Mouse (Mus musculus) Muller cell, postnatal 12 days (primary cell): Measurements from ENCODE around the gene Krt39.

Experiments
- DNase-seq: peaks from one replicate; pipeline ENCODE4 v3.0.0-alpha.2; 2015; ENCODE audit errors: inconsistent ontology term

Gene Krt39

DNA sequence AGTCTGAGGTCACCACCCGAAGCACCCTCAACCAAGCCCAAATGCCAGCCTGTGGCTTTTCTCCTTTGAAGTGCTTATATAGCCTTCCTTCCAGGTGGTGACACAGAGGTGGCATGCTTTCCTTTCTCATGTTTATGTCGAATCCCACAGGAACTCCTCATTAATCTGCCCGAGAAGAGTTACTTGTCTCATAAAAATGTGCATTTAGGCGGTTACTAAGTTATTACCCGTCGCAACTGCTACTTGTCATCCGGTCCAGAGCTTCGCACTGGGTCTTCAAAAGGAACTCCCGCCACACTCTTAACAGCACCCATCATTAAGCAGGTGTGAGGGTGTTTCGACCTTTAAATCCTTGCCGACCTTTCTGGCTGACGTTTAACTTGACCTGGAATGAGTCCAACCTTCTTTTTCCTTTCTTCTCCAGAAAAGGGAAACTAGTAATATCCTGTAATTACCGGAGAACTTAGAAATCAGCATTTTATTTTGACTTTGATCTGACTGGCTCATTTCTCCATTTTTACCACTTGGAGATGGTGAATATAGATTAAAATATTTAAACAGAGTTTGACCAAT, at the start of gene Krt39:
Gene Krt39 (minus strand): TSS at position 51 of the 573 bp plus-strand sequence.
- no peak for DNase-seq

GRCm38 (mm10) chr11:99566530-99566929, 45.4 kb upstream of the Krt39 start, which contains the start of gene Krtap3-1:
TSS of gene Krtap3-1 (minus strand) at chr11:99566630.
- no peak for DNase-seq

DNA sequence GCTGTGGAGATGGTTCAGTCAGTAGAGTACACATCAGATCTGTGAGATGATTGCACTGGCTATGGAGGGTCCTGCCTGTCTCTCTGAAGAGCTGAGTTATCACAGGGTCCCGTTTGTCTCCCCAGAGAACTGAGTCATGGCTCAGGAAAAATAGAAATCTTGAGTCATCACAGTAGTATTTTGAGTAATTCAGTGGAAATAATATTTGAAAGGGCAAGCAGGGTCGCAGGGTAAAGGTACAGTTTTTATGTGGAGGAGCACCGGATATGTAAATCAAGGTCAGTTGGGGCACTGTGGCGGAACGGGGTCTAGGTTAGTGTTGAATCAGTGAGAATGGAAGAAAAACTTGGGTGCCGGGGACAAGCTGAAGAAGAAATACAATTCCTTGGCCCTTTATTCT, 41.4 kb upstream of the Krt39 start:
- DNase-seq, result no peak

DNA sequence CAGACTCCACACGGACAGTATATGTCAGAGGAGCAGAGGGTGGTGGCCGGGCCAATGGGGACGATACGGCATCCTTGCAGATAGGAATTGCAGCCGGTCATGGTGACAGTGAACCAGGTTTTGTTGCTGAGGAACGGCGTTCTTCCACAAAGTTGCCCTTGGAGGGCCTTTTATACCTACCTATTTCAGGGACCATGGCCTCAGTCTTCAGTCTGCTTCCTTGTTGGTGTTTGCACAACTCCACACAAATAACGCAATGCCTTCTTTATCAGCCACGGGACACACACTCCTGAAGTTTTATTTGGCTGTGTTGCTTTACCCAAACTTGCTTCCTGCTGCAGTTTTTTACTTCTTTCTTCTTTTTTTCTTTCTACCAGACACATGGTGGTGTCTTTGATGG, 38.2 kb upstream of the Krt39 start, which contains the start of gene Gm11939:
Gene Gm11939 (minus strand): TSS at position 101 of the 400 bp plus-strand sequence.
- DNase-seq, result no peak

GRCm38 (mm10) chr11:99557976-99558745, 37.0 kb upstream of the Krt39 start:
- DNase-seq, result peak; percentile 39

DNA sequence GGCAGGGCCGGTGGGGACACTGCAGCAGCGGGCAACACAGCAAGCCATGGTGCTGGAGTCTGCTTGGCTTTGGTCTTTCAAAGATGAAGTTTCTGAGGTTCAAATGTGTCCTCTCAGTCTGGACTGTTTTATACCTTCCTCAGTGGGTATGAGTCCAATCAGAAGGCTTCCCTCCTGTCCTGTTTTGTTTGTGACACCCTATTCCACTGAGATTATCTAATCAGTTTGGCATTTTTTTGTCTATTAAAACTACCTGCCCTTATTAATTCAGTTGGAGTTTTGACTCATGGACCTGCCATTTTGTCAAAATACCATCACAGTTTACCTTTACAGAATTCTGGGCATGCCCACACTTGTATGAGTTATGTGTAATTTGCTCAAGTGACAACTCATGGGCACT, 35.6 kb upstream of the Krt39 start, which contains the start of gene Krtap3-2:
Gene Krtap3-2 (minus strand): TSS at position 101 of the 400 bp plus-strand sequence.
- DNase-seq, result no peak

DNA sequence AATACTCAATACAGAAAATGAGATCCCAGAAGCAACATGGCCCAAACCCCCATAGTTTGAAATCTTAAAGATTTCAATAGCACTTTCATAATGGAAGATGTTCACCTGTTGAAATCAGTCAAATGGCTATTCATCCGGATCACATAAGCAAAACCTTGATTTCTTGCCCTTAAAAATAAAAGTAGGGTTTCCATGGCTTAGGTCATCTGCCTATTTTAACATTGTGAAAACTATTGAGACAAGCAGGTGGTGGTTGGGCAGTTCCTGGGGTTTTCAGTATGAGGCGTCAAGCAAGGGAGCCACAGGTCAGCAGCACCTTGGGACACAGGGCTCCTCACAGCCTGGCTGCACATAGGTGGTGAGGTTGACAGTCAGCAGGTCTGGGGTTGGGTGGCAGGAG, 35.1 kb upstream of the Krt39 start:
- DNase-seq, result no peak

DNA sequence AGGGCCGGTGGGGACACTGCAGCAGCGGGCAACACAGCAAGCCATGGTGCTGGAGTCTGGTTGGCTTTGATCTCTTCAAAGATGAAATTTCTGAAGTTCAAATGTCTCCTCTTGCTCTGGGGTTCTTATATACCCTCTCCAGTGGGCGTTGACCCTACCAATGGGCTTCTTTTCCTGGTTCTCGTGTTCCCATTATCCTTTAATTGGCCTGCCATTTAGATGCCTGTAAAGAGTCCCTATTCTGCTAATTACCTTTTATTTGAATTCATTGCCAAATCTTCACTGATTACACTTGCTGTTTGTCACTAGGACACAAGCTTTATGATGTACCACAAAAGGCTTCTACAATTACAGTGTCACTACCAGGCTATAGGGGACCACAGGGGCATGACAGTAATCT, 29.6 kb upstream of the Krt39 start, which contains the start of gene Krtap3-3:
Gene Krtap3-3 (minus strand): TSS at position 101 of the 400 bp plus-strand sequence.
- no peak for DNase-seq

DNA sequence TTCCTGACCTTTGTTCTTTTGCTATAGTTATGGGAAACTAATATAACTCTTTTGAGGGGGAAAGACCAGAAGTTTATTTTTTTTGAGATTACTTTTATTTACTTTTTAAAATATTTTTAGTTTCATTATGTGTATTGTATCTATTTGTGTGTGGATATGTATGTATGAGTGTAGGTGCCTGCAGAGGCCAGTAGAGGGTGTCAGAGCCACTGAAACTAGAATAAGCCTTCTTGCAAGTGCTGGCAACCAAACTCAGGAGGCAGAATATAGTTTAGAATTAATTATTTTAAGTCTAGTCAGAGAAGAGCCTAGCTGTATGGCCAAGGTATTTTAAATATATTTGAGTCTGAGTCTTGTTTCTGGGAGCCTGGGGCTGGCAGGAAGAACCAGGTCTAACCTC, 26.8 kb upstream of the Krt39 start:
- no peak for DNase-seq

DNA sequence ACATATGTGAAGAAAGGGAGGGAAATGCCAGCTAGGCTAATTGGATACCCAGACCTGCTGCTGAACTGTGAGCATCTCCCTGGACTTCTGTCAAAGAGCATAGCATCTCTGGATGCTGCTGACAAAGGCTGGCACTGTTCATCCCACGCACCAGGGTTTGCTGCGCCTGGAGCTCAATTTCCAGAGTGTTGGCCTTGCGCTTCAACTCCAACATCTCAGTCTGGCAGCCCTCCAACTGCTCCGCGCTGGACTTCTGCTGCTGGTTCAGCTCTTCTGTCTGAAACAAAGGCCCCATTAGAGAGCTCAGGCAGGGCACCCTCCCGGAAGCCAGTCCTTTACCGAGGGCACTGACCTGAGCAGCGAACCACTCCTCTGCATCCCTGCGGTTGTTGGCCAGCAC, 18.6 kb upstream of the Krt39 start:
- DNase-seq, result peak; percentile 96

- DNase-seq, result no peak
These were observed 7.0 kb downstream of the Krt39 start for GRCm38 (mm10) chr11:99514098-99514497.

DNA sequence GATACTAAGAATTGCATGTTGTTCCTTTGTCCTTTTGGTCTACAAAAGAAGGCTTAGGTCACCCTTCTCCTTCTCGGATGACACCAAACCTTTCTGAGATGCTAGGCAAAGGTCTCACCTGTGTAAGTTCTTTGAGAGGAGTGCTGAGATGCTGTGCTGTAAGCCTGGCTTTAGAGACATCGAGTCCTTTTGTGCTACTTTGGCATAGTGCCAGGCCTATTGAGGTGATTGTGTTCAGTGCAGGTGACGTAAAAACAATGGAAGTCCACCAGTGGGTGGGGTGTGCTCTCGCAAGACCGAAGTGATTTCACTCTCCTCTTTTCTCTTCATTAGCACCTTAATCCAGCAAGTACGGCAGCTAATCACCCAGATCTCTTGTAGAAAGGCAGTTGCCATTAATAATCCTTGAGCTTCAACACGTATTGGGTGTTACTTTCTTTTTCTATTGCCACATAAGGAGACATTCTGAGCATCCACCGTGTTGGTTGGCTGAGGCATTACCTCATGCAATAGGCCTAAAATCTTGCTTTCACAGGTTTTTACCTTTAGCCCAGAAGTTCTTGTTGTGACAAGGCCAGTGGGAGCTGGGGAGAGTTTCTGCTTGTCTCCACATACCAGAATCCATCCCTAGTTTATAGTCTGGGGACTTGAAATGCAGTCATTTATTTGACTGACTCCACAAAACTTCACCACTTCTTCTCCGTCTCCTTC, 20.9 kb downstream of the Krt39 start:
- DNase-seq, result no peak

- DNase-seq, result no peak
These were observed 24.7 kb downstream of the Krt39 start for GRCm38 (mm10) chr11:99496460-99496859.

DNA sequence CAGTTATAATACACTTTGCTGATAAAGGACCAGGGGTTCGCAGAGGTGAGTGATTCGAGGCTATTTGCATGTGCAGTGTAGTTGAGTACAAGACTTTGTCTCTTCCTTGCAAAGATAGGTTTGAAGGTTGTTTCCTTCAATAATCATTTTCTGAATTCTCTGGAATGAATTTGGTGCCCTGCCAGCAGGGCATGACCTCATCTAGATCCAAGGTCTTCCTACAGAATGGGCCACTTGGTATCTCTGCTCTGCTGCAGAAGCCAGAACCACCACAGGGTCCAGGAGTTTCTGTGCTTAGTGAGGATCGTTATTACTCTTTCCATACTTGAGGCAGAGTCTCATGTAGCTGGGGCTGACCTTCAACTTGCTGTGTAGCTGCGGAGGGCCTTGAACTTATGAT, 26.4 kb downstream of the Krt39 start:
- no peak for DNase-seq

- DNase-seq, result no peak
These were observed 27.6 kb downstream of the Krt39 start for GRCm38 (mm10) chr11:99493574-99493850.

DNA sequence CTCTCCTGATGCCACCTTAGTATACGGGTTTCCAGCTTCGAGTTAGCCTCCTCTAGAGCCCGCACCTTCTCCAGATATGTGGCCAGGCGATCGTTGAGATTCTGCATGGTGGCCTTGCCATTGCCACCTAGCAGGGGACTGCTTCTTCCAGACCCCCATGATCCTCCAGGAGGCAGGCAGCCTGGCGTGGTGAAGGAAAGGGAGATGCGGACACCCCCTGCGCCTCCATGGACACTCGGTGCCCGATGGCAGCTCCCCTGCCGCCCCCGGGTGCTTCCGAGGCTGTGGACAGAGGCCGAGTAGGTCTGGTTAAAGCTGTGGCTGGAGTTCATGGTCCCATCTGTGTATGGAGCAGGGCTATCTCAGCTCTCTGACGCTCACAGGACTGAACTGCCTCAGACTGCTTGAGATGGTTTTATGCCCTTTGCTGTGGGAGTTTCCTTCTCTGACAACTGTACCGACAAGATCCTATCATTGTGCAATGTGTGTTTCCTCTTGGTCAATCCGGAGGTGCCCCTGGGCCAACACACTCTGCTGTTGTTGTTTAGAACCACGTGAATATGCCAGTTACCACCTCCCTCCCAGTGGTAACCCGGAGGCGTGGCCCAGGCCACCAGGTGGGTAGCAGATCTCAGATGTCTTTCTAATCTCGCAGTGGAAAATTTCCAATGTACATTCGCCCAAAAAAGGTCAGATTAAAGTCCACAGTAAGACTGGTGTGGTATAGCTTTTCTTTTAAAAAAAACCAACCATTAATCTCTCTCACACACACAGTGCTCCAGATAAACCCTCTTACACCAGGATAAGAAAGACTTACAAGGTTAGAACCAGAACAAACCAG, 28.2 kb downstream of the Krt39 start, which contains the start of gene Krt23:
Gene Krt23 (minus strand): TSS at position 405 of the 841 bp plus-strand sequence.
- no peak for DNase-seq

DNA sequence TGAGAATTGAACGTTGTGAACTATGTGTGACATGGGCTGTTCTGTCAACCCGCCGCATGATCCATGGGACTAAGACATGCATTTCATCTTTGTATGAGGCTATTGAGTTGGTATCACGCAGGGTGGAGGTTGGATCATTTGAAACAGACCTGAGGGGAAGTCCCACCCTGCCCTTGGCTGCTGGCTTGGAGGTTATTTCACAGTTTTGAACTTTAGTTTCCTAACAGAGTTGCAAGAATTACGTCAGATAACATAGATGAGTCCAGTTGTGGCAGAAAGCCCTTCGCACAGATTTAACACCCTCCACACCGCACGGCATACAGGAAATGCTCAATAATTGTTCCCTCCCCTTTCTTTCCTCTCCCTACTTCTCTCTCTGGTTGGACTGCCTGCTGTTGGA, 30.1 kb downstream of the Krt39 start:
- DNase-seq, result no peak

DNA sequence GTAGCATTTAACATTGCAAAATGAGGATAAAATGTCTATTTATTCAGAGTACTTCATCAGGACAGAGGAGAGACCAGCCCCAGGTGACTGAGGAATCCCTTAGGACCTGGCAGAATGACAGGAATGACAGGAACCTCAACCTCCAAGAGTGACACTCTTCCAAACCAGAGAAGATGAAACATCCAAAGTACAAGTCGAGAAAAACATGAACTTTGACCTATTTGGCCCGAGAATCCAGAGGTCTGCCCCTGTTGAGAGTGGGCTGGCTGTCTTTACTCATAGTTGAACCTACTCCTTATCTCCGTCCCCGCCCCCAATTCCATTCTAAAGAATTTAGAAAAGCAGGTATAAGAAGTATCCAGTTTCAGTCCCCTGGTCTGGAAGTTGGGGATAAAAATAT, 30.5 kb downstream of the Krt39 start:
- DNase-seq, result no peak

DNA sequence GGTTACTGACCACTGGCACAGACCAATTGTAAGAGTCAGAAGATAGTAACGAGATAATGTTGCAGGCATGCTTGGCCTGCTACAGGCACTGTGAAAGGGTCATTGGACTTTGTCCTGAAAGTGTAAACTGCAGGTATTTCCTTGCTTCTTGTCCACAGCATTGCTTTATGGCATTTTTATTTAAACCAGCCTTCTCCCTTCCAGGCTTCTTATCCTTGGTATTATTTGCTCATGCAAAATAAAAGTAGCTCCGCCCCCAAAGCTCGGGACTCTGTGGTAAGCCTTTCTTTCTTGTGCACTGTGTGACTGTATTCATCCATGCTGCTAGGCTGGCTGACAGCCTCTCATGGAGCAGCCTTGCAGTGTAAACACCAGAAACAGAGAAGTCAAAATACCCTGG, 31.9 kb downstream of the Krt39 start:
- no peak for DNase-seq

DNA sequence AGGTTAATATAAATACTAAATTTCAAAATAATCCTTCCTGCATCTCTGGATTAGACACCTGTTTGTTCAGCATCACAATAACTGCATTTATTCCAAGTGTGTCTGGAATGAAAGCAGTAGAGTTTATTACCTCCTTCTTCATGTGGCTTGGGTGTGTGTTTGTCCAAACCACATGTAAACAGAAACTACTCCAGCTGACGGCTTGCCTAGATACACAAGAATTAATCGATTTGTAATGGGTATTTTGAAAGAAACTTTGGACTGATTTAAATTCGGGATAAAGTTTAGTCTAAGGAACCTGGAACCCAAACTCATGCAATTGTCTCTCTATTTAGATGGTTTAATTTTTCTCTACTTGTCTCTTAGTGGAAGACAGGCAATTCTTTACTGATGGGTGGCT, 46.2 kb downstream of the Krt39 start:
- DNase-seq, result no peak

- DNase-seq, result no peak
These were observed 47.7 kb downstream of the Krt39 start for GRCm38 (mm10) chr11:99473433-99473832.

GRCm38 (mm10) chr11:99472405-99472804, 48.7 kb downstream of the Krt39 start:
- peak; percentile 33 for DNase-seq
